Mouse (Mus musculus): ENCODE measurements at regions not wholly inside any gene's neighbourhood (a gene's known extent, or its start where the extent isn't known, plus 50 kb on each side); places are given as distances from the start of the nearest gene placed in this dataset.

- H3K27me3 ChIP-seq (ENCODE audit: control insufficient read depth, insufficient read depth, low read length): no peaks in the 10 kb centered on the region
- no peak overlapping the region for H3K27ac ChIP-seq (ENCODE audit: insufficient read depth, low read length)
- TF ChIP-seq CTCF (IDR thresholded peaks at IDR 0.05; ENCODE audit: borderline replicate concordance, insufficient read depth, low read depth, low read length) (no peak), POLR2A (IDR thresholded peaks at IDR 0.05; ENCODE audit: borderline replicate concordance, insufficient read depth, low read length) (no peak)
- DNase-seq: no peak
- no peak overlapping the region for H3K4me3 ChIP-seq (replicated peaks; ENCODE audit: insufficient read depth, low read depth, low read length)
- no peaks in the 10 kb centered on the region for H3K4me1 ChIP-seq (ENCODE audit: control insufficient read depth, insufficient read depth, low read length)
Observed at GRCm38 (mm10) chr12:13825899-13826298, 326.0 kb downstream of the Fam84a start.

GRCm38 (mm10) chr12:13815500-13815899 lies 336.4 kb downstream of the Fam84a start:
- Histone ChIP-seq H3K27me3 (ENCODE audit: control insufficient read depth, insufficient read depth, low read length) (no peaks in the 10 kb centered on the region), H3K27ac (ENCODE audit: insufficient read depth, low read length) (no peak overlapping the region), H3K4me1 (ENCODE audit: control insufficient read depth, insufficient read depth, low read length) (no peaks in the 10 kb centered on the region), H3K4me3 (replicated peaks; ENCODE audit: insufficient read depth, low read depth, low read length) (no peak overlapping the region)
- WGBS: 72% methylated on average over 2 of the region's 2 CpGs
- no peak for DNase-seq
- TF ChIP-seq CTCF (IDR thresholded peaks at IDR 0.05; ENCODE audit: borderline replicate concordance, insufficient read depth, low read depth, low read length) (no peak), POLR2A (IDR thresholded peaks at IDR 0.05; ENCODE audit: borderline replicate concordance, insufficient read depth, low read length) (no peak)

GRCm38 (mm10) chr12:13810155-13810515 lies 341.7 kb downstream of the Fam84a start:
- WGBS: 22% methylated on average over 2 of the region's 2 CpGs
- H3K27ac ChIP-seq (ENCODE audit: insufficient read depth, low read length): no peak overlapping the region
- TF ChIP-seq POLR2A (IDR thresholded peaks at IDR 0.05; ENCODE audit: borderline replicate concordance, insufficient read depth, low read length) (no peak), CTCF (IDR thresholded peaks at IDR 0.05; ENCODE audit: borderline replicate concordance, insufficient read depth, low read depth, low read length) (no peak)
- peak in 1 of 2 experiments; percentile 2 for DNase-seq
- H3K27me3 ChIP-seq (ENCODE audit: control insufficient read depth, insufficient read depth, low read length): no peaks in the 10 kb centered on the region
- H3K4me3 ChIP-seq (replicated peaks; ENCODE audit: insufficient read depth, low read depth, low read length): no peak overlapping the region
- no peaks in the 10 kb centered on the region for H3K4me1 ChIP-seq (ENCODE audit: control insufficient read depth, insufficient read depth, low read length)

GRCm38 (mm10) chr12:13809291-13810154 lies 342.3 kb downstream of the Fam84a start:
- Histone ChIP-seq H3K27ac (ENCODE audit: insufficient read depth, low read length) (no peak overlapping the region), H3K4me1 (ENCODE audit: control insufficient read depth, insufficient read depth, low read length) (no peaks in the 10 kb centered on the region), H3K27me3 (ENCODE audit: control insufficient read depth, insufficient read depth, low read length) (no peaks in the 10 kb centered on the region), H3K4me3 (replicated peaks; ENCODE audit: insufficient read depth, low read depth, low read length) (no peak overlapping the region)
- DNase-seq: no peak
- no peak for TF ChIP-seq CTCF (IDR thresholded peaks at IDR 0.05; ENCODE audit: borderline replicate concordance, insufficient read depth, low read depth, low read length)
- TF ChIP-seq POLR2A (IDR thresholded peaks at IDR 0.05; ENCODE audit: borderline replicate concordance, insufficient read depth, low read length): no peak
- 56% methylated on average over 6 of the region's 6 CpGs for WGBS

- H3K27ac ChIP-seq (ENCODE audit: insufficient read depth, low read length): no peak overlapping the region
- WGBS: 42% methylated on average over 2 of the region's 2 CpGs
- H3K27me3 ChIP-seq (ENCODE audit: control insufficient read depth, insufficient read depth, low read length): no peaks in the 10 kb centered on the region
- DNase-seq: no peak
- no peak for TF ChIP-seq POLR2A (IDR thresholded peaks at IDR 0.05; ENCODE audit: borderline replicate concordance, insufficient read depth, low read length)
- no peak for TF ChIP-seq CTCF (IDR thresholded peaks at IDR 0.05; ENCODE audit: borderline replicate concordance, insufficient read depth, low read depth, low read length)
- no peak overlapping the region for H3K4me3 ChIP-seq (replicated peaks; ENCODE audit: insufficient read depth, low read depth, low read length)
- no peaks in the 10 kb centered on the region for H3K4me1 ChIP-seq (ENCODE audit: control insufficient read depth, insufficient read depth, low read length)
Observed at GRCm38 (mm10) chr12:13779752-13780151, 372.1 kb downstream of the Fam84a start.

GRCm38 (mm10) chr12:13776687-13777086 lies 375.2 kb downstream of the Fam84a start:
- no peaks in the 10 kb centered on the region for H3K27me3 ChIP-seq (ENCODE audit: control insufficient read depth, insufficient read depth, low read length)
- TF ChIP-seq POLR2A (IDR thresholded peaks at IDR 0.05; ENCODE audit: borderline replicate concordance, insufficient read depth, low read length): no peak
- no peak for TF ChIP-seq CTCF (IDR thresholded peaks at IDR 0.05; ENCODE audit: borderline replicate concordance, insufficient read depth, low read depth, low read length)
- no peak overlapping the region for H3K4me3 ChIP-seq (replicated peaks; ENCODE audit: insufficient read depth, low read depth, low read length)
- WGBS: 89% methylated on average over 1 of the region's 1 CpGs
- DNase-seq: no peak
- no peaks in the 10 kb centered on the region for H3K4me1 ChIP-seq (ENCODE audit: control insufficient read depth, insufficient read depth, low read length)
- no peak overlapping the region for H3K27ac ChIP-seq (ENCODE audit: insufficient read depth, low read length)

GRCm38 (mm10) chr12:13769696-13770095 lies 382.2 kb downstream of the Fam84a start:
- WGBS: 62% methylated on average over 2 of the region's 2 CpGs
- Histone ChIP-seq H3K27ac (ENCODE audit: insufficient read depth, low read length) (no peak overlapping the region), H3K4me3 (replicated peaks; ENCODE audit: insufficient read depth, low read depth, low read length) (no peak overlapping the region), H3K4me1 (ENCODE audit: control insufficient read depth, insufficient read depth, low read length) (0 out of 2 replicates have a peak, but pooled peaks cover 4% of the 10 kb centered on the region), H3K27me3 (ENCODE audit: control insufficient read depth, insufficient read depth, low read length) (no peaks in the 10 kb centered on the region)
- no peak for TF ChIP-seq CTCF (IDR thresholded peaks at IDR 0.05; ENCODE audit: borderline replicate concordance, insufficient read depth, low read depth, low read length)
- no peak for TF ChIP-seq POLR2A (IDR thresholded peaks at IDR 0.05; ENCODE audit: borderline replicate concordance, insufficient read depth, low read length)
- DNase-seq: no peak

GRCm38 (mm10) chr12:13769156-13769555 lies 382.7 kb downstream of the Fam84a start:
- no peak for DNase-seq
- Histone ChIP-seq H3K4me3 (replicated peaks; ENCODE audit: insufficient read depth, low read depth, low read length) (no peak overlapping the region), H3K27me3 (ENCODE audit: control insufficient read depth, insufficient read depth, low read length) (no peaks in the 10 kb centered on the region), H3K27ac (ENCODE audit: insufficient read depth, low read length) (no peak overlapping the region), H3K4me1 (ENCODE audit: control insufficient read depth, insufficient read depth, low read length) (0 out of 2 replicates have a peak, but pooled peaks cover 4% of the 10 kb centered on the region)
- no peak for TF ChIP-seq POLR2A (IDR thresholded peaks at IDR 0.05; ENCODE audit: borderline replicate concordance, insufficient read depth, low read length)
- no peak for TF ChIP-seq CTCF (IDR thresholded peaks at IDR 0.05; ENCODE audit: borderline replicate concordance, insufficient read depth, low read depth, low read length)
- 34% methylated on average over 4 of the region's 4 CpGs for WGBS

Data from cerebellum, adult 2 months (tissue).